Mouse (Mus musculus) MN1 (cell line): ENCODE data around the gene Cavin4.

ENCODE experiments used
- DNase-seq: peaks from one replicate; pipeline ENCODE4 v3.0.0-alpha.2; 2016; ENCODE audit warnings: low spot score

The Cavin4 gene

DNA sequence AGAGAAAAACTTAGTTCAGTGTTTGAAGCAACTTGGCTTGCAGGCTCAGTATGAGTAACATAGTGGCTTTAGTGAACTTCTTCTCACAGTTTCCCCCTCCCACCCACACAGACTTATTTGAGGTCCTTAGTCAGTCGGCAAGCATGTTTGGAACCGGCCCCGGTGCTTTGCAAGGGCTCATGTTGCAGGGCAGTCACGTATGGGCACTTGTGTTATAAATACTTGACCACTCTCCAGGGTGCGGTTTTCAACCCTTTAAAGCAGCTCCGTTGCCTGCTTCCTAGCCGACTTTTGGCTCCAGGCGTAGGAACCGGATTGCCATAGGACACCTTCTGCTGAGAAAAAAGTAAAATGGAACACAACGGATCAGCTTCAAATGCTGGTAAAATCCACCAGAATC is at the start of gene Cavin4:
TSS of gene Cavin4 (plus strand) at position 244 of the 400 bp plus-strand sequence.
- no peak for DNase-seq

DNA sequence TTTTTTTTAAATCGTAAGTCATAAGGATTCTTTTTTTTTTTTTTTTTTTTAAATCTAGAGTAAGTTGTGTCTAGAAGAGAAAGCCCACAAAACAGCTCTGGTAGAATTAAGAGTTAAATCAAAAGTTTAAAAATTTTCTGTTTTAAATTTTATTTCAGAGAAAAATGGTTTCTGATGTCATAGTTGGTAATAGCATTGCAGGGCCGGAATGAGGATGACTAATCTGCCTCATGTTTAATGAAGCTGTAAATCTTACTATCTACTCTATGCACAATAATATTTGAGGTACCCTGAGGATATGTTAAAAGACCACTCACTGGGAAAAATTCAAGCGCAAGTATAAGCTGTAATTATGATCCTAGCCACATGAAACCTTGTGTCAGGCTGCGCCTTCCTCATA is 47.8 kb upstream of the Cavin4 start:
- DNase-seq, result peak; percentile 14

GRCm38 (mm10) chr4:48617201-48617600 is 46.1 kb upstream of the Cavin4 start:
- no peak for DNase-seq

GRCm38 (mm10) chr4:48620121-48620520 is 43.2 kb upstream of the Cavin4 start:
- DNase-seq, result no peak

DNA sequence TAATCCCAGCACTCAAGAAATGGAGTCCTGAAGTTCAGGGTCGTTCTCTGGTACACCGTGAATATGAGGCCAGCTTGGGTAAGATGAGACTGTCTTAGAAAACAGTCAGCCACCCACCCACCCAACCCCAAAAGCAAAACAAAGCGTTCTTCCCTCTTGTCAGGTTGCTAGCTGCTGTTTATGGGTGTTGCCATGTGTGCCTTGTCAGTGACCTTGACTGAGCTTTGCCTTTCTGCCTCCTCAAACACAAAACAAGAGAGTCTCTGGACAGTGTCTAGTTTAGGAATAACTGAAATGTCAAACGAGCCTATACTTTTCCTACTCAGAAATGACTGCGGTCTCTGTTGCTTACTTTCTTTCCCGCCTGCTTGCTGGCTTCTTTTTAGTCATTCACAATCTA is 41.1 kb upstream of the Cavin4 start:
- no peak for DNase-seq

GRCm38 (mm10) chr4:48622946-48623345 is 40.4 kb upstream of the Cavin4 start:
- no peak for DNase-seq

- DNase-seq, result no peak
Observed at GRCm38 (mm10) chr4:48624961-48625360, 38.4 kb upstream of the Cavin4 start.

- no peak for DNase-seq
Observed at GRCm38 (mm10) chr4:48625836-48626235, 37.5 kb upstream of the Cavin4 start.

DNA sequence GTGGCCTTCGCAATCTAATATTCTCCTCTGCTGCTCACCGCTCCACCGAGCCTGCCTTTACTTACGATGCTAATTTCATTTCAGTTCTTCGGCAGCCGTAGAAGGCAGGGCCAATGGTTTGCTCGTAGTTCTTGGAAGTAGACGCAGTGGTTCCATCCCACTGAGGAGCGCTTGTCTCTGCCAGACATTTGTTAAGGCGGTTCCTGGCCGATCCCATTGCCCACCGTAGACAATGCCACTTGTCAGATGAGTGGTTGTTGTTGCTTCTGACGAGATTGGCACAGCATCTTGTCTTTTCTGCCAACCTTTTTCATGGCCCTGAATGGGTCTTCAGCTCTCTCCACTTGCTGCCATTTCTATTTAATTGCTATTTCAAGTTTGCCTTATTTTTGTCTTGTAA is 33.9 kb upstream of the Cavin4 start:
- no peak for DNase-seq

DNA sequence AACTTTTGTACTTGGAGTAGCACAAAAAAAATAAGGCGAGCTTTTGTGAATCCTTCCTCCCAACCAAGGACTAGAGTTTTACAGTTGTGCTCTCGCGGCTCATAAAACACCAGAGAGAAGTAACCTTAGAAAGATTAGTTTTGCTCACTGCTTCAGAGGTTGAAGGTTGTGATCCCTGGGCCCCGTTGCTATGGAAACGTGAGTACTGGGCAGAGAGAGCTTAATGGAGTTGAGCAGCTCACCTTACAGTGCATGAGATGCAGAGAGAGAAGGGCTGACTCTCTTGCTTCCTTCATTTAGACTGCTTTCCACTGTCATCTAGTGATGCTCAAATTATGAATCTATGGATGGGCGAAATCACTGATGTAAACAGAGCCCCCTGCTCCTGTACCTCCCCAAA is 29.8 kb upstream of the Cavin4 start:
- DNase-seq, result no peak

DNA sequence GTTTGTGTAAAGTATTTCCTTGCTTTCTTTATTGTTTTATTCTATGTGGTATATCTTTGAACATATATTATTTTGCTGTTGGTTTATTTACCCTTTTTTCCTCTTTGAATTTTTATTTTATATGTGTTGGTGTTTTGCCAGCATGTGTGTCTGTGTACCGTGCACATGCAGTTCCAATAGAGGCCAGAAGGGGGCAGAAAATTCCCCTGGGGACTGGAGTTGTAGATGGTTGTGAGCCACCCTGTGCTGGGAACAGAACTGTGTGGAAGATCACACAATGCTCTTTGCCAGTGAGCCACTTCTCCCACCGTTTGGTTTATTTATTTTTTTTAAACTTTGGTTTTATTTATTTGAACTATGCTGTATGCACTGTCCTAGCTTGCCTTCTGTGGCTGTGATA is 29.3 kb upstream of the Cavin4 start:
- DNase-seq, result no peak

- DNase-seq, result no peak
Observed at GRCm38 (mm10) chr4:48636831-48637230, 26.5 kb upstream of the Cavin4 start.

DNA sequence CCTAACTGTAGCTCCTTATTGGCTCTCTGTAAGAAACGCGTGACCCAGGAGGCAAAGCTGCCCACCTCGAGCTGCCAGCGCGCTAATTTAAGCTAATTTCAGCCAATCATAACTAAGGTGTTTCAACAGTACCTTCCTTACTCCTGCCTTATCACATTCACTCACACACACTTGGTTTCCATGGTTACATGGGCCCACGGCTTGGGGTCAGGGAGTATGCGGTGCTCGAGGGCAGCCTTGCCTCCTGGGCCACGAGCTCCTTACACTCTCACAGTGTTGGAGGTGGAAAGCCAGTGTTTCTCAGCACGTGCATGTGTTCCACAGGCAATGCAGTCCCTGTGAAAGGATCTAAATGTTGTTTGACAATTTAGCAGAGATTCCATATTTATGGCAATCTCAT is 25.2 kb upstream of the Cavin4 start:
- no peak for DNase-seq

GRCm38 (mm10) chr4:48639503-48639902 is 23.8 kb upstream of the Cavin4 start:
- no peak for DNase-seq

- no peak for DNase-seq
Observed at GRCm38 (mm10) chr4:48643801-48644200, 19.5 kb upstream of the Cavin4 start.

DNA sequence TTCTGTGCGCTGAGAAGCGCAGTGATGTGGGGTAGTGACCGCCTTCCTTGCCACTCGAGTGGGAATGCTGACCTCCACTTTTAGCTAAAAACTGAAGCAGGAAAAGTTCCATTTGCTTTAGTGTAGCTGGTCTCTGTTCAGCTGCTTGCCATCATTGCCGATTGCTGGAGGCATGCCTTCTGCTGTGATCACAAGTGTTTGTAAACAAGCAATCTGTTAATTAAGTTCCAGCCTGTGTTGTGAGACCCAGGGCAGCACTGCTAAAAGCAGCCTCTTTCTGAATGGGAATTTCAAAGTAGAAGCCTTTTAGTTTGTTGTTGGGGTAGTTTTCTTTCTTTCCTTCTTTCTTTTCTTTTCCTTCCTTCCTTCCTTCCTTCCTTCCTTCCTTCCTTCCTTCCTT is 17.2 kb upstream of the Cavin4 start:
- DNase-seq, result no peak

- no peak for DNase-seq
Observed at GRCm38 (mm10) chr4:48650617-48651360, 12.5 kb upstream of the Cavin4 start.

DNA sequence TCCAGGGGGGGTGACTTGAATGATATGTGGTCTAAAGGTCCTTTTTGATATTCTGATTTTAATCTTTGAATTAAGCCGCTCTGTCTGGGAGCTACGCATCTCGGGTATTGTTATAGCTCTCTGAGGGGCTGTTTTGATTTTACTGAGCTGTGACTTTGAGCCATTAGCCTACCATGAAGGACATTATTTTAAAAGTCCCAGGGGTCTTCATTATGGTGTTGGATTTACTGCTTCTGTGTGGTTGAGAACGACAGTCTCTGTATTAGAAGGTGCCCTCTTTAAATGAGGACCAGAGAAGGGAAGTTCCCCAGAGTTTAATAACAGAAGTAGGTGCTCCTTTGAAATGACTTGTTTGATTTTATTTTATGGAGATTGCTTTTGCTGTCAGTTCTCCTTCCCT is 9.2 kb upstream of the Cavin4 start:
- DNase-seq, result no peak

- no peak for DNase-seq
Observed at GRCm38 (mm10) chr4:48656530-48656929, 6.8 kb upstream of the Cavin4 start.

DNA sequence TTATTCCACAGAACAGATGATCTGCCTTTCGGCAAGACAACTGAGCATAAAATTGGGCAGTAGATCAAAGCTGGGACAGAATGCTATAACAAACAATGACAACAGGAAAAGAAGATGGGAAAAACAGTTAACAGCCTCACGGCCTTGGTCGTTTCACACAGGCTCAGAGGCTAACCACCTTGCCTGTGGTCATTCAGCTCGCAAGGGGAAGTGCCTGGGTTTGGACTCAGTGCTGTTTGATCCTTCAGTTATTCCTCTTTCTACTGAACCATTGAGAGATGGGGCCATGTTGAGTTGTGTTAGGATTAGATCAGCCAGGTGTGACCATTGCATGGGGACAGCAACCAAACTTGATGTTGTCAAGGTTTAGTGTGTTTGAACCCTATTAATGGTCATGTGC is 3.2 kb upstream of the Cavin4 start:
- DNase-seq, result no peak

DNA sequence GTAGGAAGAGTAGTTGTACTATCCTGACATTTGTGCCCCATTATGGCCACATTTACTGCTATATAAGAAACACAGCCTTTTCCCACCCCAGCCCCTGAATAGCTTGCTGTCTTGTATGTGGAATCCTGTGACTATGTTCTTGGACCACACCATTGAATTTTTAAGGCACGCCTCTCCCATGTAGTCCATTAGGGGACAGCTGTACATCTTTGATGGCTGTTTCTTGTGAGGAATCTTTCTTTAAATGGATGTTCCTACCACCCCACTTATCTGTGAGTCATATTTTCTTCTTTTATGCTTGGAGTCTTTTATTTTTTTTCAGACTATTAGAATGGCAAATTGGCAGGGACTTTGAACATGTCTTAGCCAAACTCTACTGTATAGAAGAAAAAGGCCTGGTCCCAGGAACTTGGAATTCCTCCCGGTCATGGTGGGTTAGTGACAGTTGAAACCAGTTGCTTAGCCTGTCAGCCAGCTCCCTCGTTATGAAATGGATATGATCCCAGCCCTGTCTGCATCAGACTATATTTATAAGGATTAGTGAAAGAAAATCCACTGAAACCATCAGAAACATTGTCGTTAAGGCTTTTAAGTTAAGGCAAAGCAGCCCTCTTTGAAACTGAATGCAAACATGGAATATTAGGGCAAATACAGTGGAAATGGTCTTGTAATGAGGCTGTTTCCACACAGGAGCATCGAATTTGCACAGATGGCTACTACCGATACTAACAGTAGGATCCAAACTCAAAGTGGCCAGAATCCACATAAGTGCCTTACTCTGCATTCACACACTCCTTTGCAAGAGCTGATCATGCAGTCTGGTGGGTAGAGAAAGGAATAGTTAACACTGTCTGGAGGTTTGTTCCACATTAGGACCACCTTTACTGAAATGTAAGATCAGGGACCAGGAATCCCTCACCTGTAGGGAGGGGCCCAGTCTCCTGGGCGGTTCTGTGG is 2.4 kb upstream of the Cavin4 start:
- DNase-seq, result no peak

DNA sequence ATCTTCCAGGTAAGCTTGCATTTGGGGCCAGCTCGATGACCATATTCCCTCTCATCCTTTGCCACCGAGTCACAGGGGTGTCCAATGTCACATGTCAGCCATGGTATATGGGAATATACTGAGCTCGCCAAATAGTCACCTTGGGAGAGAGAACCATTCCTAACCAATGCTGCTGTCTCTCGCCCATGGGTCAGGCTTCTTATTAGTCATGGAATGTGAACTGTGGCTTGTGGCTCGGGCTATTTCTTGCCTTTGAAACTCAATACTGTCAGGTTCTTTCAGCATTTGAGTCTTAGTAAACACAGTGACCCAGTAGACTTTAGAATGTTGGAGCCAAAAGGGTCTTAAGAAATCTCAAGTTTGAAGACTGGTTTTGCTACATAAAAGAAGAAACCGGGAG is 707 bp downstream of the Cavin4 start:
- no peak for DNase-seq

DNA sequence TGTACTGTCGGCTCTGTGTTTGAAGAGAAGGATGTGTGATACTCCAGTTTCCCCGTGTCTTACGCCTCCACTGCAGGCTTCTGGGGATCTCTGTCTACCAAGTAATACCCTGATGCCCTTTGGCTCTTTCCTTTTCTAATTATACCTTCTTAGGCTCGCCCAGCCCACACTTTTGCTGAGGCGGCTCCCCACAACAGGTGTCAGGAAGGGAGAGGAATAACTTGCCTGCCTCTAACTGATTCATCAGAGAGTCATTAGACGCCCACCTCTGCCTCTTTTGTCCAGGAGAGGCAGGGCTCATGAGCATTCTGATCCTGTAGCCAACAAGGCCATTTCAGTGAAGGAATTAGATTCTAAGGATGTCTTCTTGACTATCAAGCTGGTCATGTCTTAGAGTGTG is 4.0 kb downstream of the Cavin4 start:
- no peak for DNase-seq
